Mouse (Mus musculus) gastrocnemius, postnatal 36 days (tissue): Measurements from ENCODE around the gene Elovl3. TPM values are rescaled to one million over a fixed set of nuclear protein-coding genes. Genes with fewer than 3 reads are reported as not detected.

Experiments used
- total RNA-seq, 2 experiments: library from RNA; stranded (reverse); gene quantifications; 2 replicates each; pipeline ENCODE4 v1.2.3; 2021

Gene Elovl3
- total RNA-seq, 2 experiments from 2014 or later = not detected

Other genes starting within 250 kb of the Elovl3 start
- gene Armh3, start 133.4 kb upstream of the Elovl3 start, total RNA-seq = 10 to 100 TPM; 11.1 to 12.6 TPM
- gene Hps6, start 128.4 kb upstream of the Elovl3 start, total RNA-seq = 1 to 10 TPM; 3.1 to 3.2 TPM
- 10 to 100 TPM; 12.2 to 21.8 TPM for gene Pprc1, start 87.0 kb upstream of the Elovl3 start, total RNA-seq
- 10 to 100 TPM; 14.1 to 18.1 TPM for gene Ldb1, start 86.7 kb upstream of the Elovl3 start, total RNA-seq
- 10 to 100 TPM; 15.7 to 20.4 TPM for gene Nolc1, start 56.0 kb upstream of the Elovl3 start, total RNA-seq
- gene Pitx3, start 16.4 kb downstream of the Elovl3 start, total RNA-seq = 1 to 10 TPM; 5.0 to 9.7 TPM
- 10 to 100 TPM; 42.9 to 48.0 TPM for gene Gbf1, start 20.6 kb downstream of the Elovl3 start, total RNA-seq
- 1 to 10 TPM; 7.3 to 8.6 TPM for gene Nfkb2, start 172.4 kb downstream of the Elovl3 start, total RNA-seq
- gene Psd, start 195.3 kb downstream of the Elovl3 start, total RNA-seq = under 1 TPM; 0.51 to 0.62 TPM
- 1 to 10 TPM; 2.7 to 2.9 TPM for gene Fbxl15, start 196.3 kb downstream of the Elovl3 start, total RNA-seq
- gene Cuedc2, start 206.8 kb downstream of the Elovl3 start, total RNA-seq = 10 to 100 TPM; 55.9 to 56.4 TPM
- gene Mfsd13a, start 209.2 kb downstream of the Elovl3 start, total RNA-seq = 1 to 10 TPM in 1 of 2 experiments, under 1 TPM in 1; 0.79 to 1.1 TPM
- under 1 TPM; 0.25 to 0.38 TPM for gene 2310034G01Rik, start 218.4 kb downstream of the Elovl3 start, total RNA-seq